Mouse (Mus musculus) neural tube, embryonic 13.5 days (tissue): ENCODE measurements around the gene Tmem41a. TPM values are rescaled to one million over a fixed set of nuclear protein-coding genes. Genes with fewer than 3 reads are reported as not detected.

Experiments used
- ATAC-seq: fragments of 200-750 bp; cut with Nextera tagmentation; 2 replicates; pipeline ENCODE4 v1.8.0; 2017; ENCODE audit warnings: low read depth, mild to moderate bottlenecking, moderate TSS enrichment, moderate library complexity
- H3K27ac ChIP-seq: fragments of 300-500 bp; sonication (generic); replicated peaks from 2 replicates; pipeline ENCODE4 v1.5.1; 2015; ENCODE audit warnings: moderate library complexity, mild to moderate bottlenecking, inconsistent platforms
- H3K27me3 ChIP-seq: fragments of 300-500 bp; sonication (generic); 2 replicates; pipeline ENCODE4 v1.6.1; 2015; ENCODE audit warnings: mild to moderate bottlenecking, inconsistent platforms
- H3K36me3 ChIP-seq: fragments of 300-500 bp; sonication (generic); 2 replicates; pipeline ENCODE4 v1.6.1; 2015; ENCODE audit warnings: mild to moderate bottlenecking, inconsistent platforms
- H3K4me1 ChIP-seq: fragments of 300-500 bp; sonication (generic); replicated peaks from 2 replicates; pipeline ENCODE4 v1.6.1; 2015; ENCODE audit warnings: inconsistent platforms
- H3K4me2 ChIP-seq: fragments of 300-500 bp; sonication (generic); 2 replicates; pipeline ENCODE4 v1.6.1; 2015; ENCODE audit warnings: inconsistent platforms, mild to moderate bottlenecking, moderate library complexity
- H3K4me3 ChIP-seq: fragments of 300-500 bp; sonication (generic); 2 replicates; pipeline ENCODE4 v1.5.1; 2015; ENCODE audit warnings: mild to moderate bottlenecking, inconsistent platforms
- H3K9ac ChIP-seq: fragments of 300-500 bp; sonication (generic); 2 replicates; pipeline ENCODE4 v1.6.1; 2015; ENCODE audit warnings: moderate library complexity, mild to moderate bottlenecking, inconsistent platforms
- H3K9me3 ChIP-seq: fragments of 300-500 bp; sonication (generic); 2 replicates; pipeline ENCODE4 v1.6.1; 2016; ENCODE audit warnings: inconsistent platforms
- WGBS: fragments of 180-500 bp; shearing (Covaris S2); methylation state at CpG from one replicate; pipeline ENCODE4 v1.1.7; 2015; 5-methylcytosine and 5-hydroxymethylcytosine counted together
- polyA plus RNA-seq: library from polyadenylated mRNA; unstranded; fragments of >200 nt; fragmentation: Nextera tagmentation; extraction: Ambion mirVana; gene quantifications from 2 replicates; pipeline ENCODE4 v1.2.1, GENCODE M21; 2015

Tmem41a gene
- polyA plus RNA-seq, 1 experiment from 2014 or later, result 50.9 TPM

DNA sequence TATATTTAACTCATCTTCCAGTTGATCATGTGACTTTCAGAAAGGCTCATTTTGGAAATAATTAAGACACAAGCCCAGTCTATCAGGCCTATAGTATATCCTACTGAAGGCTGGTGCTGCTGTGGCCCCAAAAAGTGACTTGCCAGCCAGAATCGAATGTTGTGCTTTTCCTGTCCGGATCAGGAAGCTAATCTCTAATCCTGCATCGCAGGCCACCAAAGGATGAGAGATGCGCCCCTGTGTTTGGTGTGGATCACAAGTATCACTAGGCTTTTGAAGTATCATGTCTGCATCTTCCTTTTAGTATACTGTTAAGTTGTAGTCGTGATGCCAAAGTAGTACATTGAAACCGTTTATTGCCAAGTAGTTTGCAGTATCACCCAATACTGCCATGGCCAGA, 53.5 kb downstream of the Tmem41a start:
- no peak overlapping the region for H3K9ac ChIP-seq
- no peak overlapping the region for H3K4me3 ChIP-seq
- H3K27ac ChIP-seq, result no peak overlapping the region
- peaks cover 41% of the 10 kb centered on the region for H3K36me3 ChIP-seq
- H3K27me3 ChIP-seq, result no peaks in the 10 kb centered on the region
- 0 out of 2 replicates have a peak, but pooled peaks cover 10% of the 10 kb centered on the region for H3K4me1 ChIP-seq
- WGBS, result 92% methylated on average over 6 of the region's 6 CpGs
- ATAC-seq, result no peak
- H3K4me2 ChIP-seq, result no peak overlapping the region
- H3K9me3 ChIP-seq, result no peaks in the 10 kb centered on the region

DNA sequence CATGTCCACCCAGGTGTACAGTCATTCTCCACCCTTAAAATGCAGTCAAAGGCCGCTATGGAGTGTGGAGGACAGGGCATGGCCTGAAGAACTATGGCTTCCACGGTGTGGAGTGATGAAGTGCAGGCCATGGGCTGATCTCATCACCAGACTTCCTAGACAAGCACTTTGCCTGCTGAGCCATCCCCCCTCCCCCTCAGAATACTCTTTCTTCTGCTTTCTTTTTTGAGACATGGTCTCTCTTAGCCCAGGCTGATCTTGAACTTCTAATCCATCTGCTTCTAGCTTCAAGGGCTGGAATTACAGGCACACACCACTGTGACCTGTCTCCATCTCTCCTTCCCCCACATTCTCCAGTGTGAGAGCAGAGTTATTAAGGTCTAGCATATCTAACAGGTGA, 59.8 kb downstream of the Tmem41a start:
- H3K4me3 ChIP-seq, result no peak overlapping the region
- H3K9me3 ChIP-seq, result no peaks in the 10 kb centered on the region; the same call in 1 of the 2 replicates
- H3K4me2 ChIP-seq, result no peak overlapping the region
- H3K27me3 ChIP-seq, result no peaks in the 10 kb centered on the region
- ATAC-seq, result no peak
- H3K36me3 ChIP-seq, result peaks cover 11% of the 10 kb centered on the region
- H3K27ac ChIP-seq, result no peak overlapping the region
- WGBS, result 89% methylated on average over 2 of the region's 2 CpGs
- H3K4me1 ChIP-seq, result 0 out of 2 replicates have a peak, but pooled peaks cover 5% of the 10 kb centered on the region
- no peak overlapping the region for H3K9ac ChIP-seq

Other genes with a start within 250 kb of the Tmem41a start
- 1.5 and 1.8 TPM in 2 replicates for gene Ehhadh, start 159.7 kb downstream of the Tmem41a start, polyA plus RNA-seq
- 8.7 and 9.5 TPM in 2 replicates for gene Map3k13, start 153.2 kb downstream of the Tmem41a start, polyA plus RNA-seq
- 0.18 and 0.29 TPM in 2 replicates for gene Liph, start 48.1 kb upstream of the Tmem41a start, polyA plus RNA-seq
- 44.9 and 48.4 TPM in 2 replicates for gene Senp2, start 61.9 kb upstream of the Tmem41a start, polyA plus RNA-seq
- gene Igf2bp2, start 215.7 kb upstream of the Tmem41a start, polyA plus RNA-seq, result 38.1 and 43.9 TPM in 2 replicates